Mouse (Mus musculus) testis, postnatal 10 days (tissue): Measurements from ENCODE around the gene Smarca4.

Source experiments
- DNase-seq: peaks from one replicate; pipeline ENCODE4 v3.0.0; 2021; ENCODE audit warnings: low spot score

Smarca4 gene

DNA sequence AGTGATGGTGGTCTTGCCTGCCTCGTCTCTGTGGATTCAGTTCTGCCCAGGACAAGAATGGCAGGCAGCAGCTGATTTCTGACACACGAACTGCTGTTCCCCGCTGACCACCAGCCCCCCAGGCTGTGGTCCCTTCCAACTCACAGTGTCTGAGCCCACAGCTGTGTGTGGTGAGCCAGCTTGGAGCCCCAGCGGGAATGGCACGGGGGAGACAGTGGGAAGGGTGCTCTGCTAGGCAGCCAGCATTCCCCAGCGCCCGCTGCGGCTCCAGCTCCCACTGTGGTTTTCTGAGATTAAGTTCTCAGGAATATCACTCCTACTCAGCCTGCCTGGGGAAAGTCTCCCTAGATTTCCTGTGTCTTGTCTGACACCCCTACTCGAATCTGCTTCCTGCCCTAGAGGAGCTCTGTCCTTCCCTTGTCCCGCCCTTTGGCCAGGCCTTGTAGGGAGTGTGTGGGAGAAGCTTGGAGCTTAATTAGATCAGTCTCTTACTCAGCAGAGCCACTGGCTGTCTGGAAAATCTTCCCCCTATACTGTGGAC, 136.4 kb downstream of the Smarca4 start:
- peak; percentile 66 for DNase-seq
